Mouse (Mus musculus): ENCODE data around the gene Ankrd54.

GRCm38 (mm10) chr15:79103264-79103663 lies 40.6 kb upstream of the Ankrd54 start:
- no peak for TF ChIP-seq CTCF (IDR thresholded peaks at IDR 0.05; ENCODE audit: low read depth)
- no peak for TF ChIP-seq EP300 (IDR thresholded peaks at IDR 0.05; ENCODE audit: low read depth)

All from heart, postnatal 0 days (tissue).